Mouse (Mus musculus) natural killer cell, adult 2 months (primary cell): ENCODE measurements at regions not wholly inside any gene's neighbourhood (a gene's known extent, or its start where the extent isn't known, plus 50 kb on each side); places are given as distances from the start of the nearest gene placed in this dataset.

Experiments
- DNase-seq, 2 experiments: peaks; one replicate each; pipeline ENCODE4 v3.0.0; 2022; ENCODE audit warnings: low spot score in 2 of 2

- no peak for DNase-seq
Observed at GRCm38 (mm10) chr2:30743976-30744620, 59.4 kb downstream of the 1700001O22Rik start.

- no peak for DNase-seq
Observed at GRCm38 (mm10) chr2:30743265-30743846, 60.1 kb downstream of the 1700001O22Rik start.

GRCm38 (mm10) chr2:30741450-30741849 lies 62.0 kb downstream of the 1700001O22Rik start:
- DNase-seq = no peak

GRCm38 (mm10) chr2:30737759-30738158 lies 65.7 kb downstream of the 1700001O22Rik start:
- DNase-seq = no peak

DNA sequence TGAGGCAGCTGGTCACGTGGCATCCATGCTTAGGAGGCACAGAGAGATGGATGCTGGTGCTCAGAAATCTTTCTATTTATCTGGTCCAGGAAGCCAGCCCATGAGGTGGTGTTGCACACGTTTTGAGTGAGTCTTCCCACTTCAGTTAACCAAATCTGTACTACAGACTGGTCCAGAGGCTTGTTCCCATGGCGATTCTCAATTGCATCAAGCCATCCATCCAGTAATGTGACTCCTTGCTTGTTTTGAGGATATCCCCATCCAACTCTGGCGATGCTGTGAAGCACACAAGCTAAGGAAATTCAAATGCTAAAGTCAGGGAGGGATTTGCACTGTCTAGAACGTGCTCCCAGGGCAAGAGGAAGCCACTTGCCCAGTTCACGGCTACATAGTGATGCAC lies 66.8 kb downstream of the 1700001O22Rik start:
- DNase-seq = no peak

DNA sequence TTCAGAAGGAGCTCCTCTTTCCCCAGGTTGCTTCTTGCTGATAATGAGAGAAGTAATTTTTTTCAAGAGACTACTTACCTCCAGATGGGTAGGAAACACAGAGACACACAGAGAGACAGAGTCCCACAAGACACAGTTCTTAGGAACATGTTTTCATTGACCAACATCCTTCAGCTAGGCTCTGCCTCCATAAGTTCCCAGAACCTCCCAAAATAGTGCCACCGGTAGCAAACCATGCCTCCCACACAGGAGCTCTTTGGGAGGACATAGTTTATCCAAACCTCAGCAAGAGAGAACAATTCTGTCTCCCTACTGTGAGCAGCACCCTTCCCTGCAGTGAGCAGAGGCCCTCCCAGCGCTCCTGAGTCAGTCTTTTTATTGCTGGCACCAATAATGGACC lies 67.2 kb downstream of the 1700001O22Rik start:
- no peak for DNase-seq

DNA sequence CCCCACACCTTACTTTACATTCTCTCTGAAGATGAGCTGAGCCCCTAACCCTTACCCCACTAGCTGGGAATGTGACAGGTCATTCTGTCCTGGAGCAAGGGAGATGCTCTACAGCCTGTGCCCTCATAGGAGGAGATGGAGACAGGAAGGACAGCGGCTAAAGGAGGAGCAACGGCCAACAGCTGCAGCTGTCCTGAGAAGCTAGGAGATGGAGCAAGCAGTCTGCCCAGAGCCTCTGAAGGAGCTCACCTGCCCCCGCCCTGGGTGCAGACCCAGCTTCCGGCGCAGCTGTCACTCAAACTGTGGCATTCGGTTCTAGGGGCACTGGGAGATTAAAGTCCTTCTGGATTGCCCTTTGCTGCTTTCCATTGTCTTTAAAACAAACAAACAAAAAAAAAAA lies 69.6 kb downstream of the 1700001O22Rik start:
- no peak for DNase-seq

GRCm38 (mm10) chr2:30731832-30732231 lies 71.6 kb downstream of the 1700001O22Rik start:
- DNase-seq = no peak

GRCm38 (mm10) chr2:30727948-30728347 lies 75.5 kb downstream of the 1700001O22Rik start:
- no peak for DNase-seq

DNA sequence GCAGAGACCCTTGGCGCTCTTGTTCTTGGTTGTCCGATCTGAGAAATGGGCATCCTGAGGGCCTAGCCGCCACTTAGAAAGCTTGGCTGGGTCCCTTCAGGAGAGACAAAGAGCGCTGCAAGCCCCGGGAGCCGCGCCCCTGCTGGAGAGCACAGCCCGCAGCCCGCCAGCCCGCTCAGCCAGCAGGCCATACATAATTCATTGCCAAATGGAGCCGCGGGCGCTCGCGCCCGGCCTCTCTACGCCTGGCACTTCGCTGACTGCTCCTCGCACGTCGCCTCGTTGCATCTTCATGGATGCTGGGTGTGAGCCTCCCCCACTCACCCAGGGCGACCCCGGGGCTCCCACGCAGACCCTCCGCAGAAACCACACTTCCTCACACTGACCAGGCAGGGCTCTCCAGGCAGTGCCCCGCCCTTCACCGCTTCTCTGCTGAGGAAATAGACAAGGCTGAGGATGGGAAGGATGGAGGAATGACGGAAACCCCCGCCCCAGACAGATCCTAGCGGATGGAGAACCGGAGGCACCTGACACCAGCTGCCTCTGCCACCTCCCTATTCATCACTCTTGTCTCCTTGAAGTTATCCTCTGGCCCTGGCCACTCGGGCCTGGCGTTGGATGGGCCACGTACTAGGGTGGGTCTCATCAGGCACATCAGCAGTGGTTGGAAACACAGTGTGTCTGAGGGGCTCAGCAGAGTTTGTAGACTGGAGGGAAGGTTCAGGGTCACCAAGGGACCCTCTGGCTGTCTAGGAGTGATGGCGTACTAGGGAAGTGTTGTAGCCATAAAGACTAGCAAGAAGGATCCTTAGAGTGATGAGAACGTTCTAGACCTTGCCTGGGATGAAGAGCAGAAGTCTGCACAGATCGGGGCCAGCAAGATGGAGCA lies 77.6 kb downstream of the 1700001O22Rik start:
- DNase-seq = no peak

GRCm38 (mm10) chr2:30725186-30725585 lies 78.3 kb downstream of the 1700001O22Rik start:
- DNase-seq = no peak

- DNase-seq = no peak
Observed at GRCm38 (mm10) chr2:30724521-30724920, 78.9 kb downstream of the 1700001O22Rik start.

DNA sequence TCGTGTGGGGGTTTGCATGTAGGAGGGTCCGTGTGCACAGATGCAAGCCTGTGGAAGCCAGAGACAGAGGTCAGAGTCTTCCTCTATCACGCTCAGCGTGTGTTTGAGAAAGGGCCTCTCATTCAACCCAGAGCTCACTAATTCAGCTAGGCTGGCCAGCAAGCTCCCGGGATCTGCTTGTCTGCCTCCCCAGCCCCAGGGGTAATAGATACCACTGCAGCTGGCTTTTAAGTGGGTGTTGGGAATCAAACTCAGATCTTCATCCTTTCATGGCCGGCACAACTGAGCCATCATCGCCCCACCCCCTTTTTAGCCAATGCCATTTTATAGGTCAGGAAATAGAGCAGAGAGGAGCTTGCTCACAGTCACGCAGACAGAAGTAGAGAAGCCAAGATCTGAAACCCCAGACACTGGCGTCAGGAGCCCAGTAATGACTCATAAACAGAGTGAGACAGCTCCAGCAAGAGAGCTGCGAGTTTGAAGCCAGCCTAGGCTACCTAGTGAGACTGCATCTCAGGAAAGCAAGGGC lies 80.3 kb downstream of the 1700001O22Rik start:
- no peak for DNase-seq

- no peak for DNase-seq
Observed at GRCm38 (mm10) chr2:30722263-30723050, 81.0 kb downstream of the 1700001O22Rik start.

DNA sequence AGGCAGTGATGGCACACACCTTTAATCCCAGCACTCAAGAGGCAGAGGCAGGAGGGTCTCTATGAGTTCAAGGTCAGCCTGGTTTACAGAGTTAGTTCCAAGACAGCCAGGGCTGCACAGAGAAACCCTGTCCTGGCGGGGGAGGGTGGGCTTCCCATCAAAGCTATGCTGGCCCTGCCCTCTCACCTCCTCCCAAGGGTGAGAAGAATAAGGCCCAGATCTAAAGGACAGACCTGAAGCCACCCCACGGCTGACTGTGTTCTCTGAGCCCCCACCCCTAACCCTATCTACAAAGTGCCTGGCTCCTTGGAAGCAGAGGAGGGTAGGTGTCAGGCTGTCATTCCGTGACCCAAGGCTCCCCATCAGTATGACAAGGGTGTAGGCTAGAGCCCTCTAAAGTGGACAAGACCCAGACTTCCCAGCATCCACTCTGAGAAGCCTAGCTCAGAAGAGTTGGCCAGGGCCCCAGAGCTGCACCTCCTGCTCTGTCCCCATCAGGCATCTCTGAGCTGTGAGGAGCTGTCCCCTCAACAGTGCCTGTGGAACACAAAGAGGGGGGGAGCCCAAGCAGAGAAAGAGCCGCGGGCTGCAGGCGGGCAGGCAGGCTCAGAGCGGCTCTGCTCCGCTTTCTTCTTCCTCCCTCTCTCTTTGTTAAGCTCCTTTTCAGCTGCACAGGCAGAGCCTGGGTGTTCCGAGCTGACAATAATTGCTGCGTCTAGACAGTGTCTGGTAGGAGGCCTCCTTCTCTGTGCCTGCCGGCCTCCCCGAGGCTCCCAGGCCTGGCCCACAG lies 81.8 kb downstream of the 1700001O22Rik start:
- no peak for DNase-seq

DNA sequence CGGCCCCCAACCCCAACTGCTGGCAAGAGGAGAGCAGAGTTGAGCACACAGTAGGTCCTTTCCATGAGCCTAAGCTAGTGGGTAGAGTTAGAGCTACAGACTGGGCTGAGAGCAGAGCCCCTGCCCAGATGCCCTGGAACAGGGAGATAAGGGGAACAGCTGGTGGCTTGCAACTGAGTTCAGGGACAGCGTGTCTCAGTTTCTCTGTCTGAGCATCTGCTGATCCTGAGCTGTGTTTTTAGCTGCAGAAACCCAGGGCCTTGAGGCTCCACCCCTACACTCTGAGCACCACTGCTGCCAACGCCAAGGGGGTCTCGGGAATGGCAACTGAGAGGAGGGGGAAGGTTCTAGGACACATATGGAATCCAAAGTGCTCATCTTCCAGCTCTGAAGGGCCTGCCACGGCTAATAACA lies 82.4 kb downstream of the 1700001O22Rik start:
- DNase-seq = no peak

DNA sequence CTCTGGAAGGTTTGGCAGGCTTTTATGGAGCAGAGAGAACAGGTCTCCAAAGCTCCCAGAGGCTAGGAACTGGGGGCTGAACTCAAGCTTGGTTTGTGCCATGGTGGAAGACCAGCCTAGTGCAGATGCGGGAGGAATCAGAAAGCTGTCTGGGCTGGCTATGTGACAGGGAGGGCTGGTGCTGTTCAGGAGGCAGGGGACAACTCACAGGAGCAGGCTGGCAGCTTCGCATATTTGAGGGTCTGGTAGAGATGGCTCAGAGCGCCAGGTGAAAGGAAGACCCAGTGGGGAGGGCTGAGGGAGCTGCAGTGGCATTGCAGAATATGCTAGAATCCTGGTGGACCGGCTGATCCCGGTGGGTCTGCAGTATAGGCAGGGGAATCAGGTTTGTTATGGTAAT lies 83.2 kb downstream of the 1700001O22Rik start:
- DNase-seq = no peak

DNA sequence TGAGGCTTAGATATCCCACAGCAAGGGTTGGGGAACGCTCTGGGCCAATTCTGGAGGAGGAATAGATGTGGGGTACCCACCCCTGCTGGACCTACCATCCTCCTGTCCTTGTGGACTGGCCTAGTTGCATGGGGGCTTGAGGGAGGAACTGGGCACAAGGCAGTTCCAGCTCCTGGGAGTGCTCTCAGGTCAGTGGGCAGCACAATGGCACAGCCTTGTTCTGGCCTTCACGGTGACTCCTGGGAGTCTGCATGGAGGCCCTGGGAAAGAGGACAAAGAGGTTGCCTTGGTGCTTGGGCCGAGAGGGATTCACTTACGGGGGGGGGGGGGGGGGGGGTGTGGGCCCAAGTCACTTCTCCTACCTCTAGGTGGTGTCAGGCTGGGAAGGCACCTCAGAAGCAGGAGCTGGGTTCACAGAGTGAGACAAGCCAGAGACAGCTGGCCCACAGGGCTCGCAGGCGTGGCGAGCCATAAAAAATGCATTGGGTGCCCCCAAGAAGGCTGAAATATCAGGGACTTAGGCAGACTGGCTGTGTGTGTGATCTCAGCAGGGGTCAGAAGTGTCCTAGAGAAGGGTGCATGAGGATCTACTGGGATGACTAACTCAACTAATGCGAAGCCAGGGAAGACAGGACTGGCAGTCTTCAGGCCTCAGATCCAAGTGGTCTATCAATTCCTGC lies 83.7 kb downstream of the 1700001O22Rik start:
- DNase-seq = no peak

GRCm38 (mm10) chr2:30718741-30719381 lies 84.6 kb downstream of the 1700001O22Rik start:
- DNase-seq = peak; percentile 38 to 60

DNA sequence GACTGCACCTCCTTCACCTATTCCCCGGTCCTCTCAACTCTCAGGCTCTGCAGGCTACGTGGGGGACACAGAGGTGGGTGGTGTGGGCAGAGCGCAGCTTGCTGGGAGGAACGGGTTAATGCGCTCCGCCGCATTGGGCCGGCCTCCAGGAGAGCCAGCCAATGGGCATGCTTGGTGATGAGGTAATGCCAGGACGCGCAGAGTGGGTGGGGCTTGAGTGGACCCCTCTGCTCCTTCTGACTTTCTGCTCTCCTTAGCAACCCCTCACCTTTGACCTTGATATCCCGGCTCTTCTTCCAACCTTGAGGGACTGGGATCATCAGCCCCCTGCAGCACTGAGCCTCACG lies 85.2 kb downstream of the 1700001O22Rik start:
- peak; percentile 58 to 66 for DNase-seq
